Mouse (Mus musculus) small intestine, adult 2 months (tissue): ENCODE data around the gene Fam184b.

Experiments
- CTCF ChIP-seq: fragments of 200-500 bp; IDR thresholded peaks from 2 replicates; pipeline ENCODE4 v1.5.1; 2012; ENCODE audit warnings: low read depth, mild to moderate bottlenecking, control low read depth, inconsistent platforms, low read length, moderate library complexity, mixed read lengths; ENCODE audit not compliant: insufficient replicate concordance, insufficient read length; ENCODE audit errors: extremely low read depth
- POLR2A ChIP-seq: fragments of 200-500 bp; IDR thresholded peaks from 2 replicates; pipeline ENCODE4 v1.6.1; 2012; ENCODE audit warnings: low read depth, mild to moderate bottlenecking, control low read depth, inconsistent platforms, low read length, moderate library complexity

- TF ChIP-seq CTCF: no peak
- no peak for TF ChIP-seq POLR2A
Observed at GRCm38 (mm10) chr5:45572816-45573215, 66.6 kb downstream of the Fam184b start.
